Mouse (Mus musculus) kidney, adult 2 months (tissue): ENCODE results near the gene Ciita.

Experiments
- CTCF ChIP-seq: fragments of 200-500 bp; conservative IDR thresholded peaks from 2 replicates; pipeline ENCODE4 v1.5.1; 2011; ENCODE audit warnings: low read depth, mild to moderate bottlenecking, control low read depth, low read length, moderate library complexity, mixed read lengths; ENCODE audit not compliant: insufficient read depth, insufficient read length
- POLR2A ChIP-seq: fragments of 200-500 bp; IDR thresholded peaks from one replicate; pipeline ENCODE4 v1.6.1; 2011; ENCODE audit warnings: low read depth, low read length, control low read depth

- TF ChIP-seq CTCF (no peak), POLR2A (no peak)
These were observed 41.8 kb upstream of the Ciita start for GRCm38 (mm10) chr16:10438055-10438454.
